Mouse (Mus musculus): Measurements from ENCODE around the gene Umad1.

Umad1 gene

GRCm38 (mm10) chr6:8259004-8259666 lies at the start of gene Umad1, which contains the start of the genes Rpa3 and Gm45062:
Umad1 (plus strand) TSS chr6:8259288.
Rpa3 (minus strand) TSS chr6:8259173.
Gm45062 (plus strand) TSS chr6:8259450.
- in situ Hi-C loops (cut with MboI, MseI): no loop called here

GRCm38 (mm10) chr6:8209866-8210186 lies 49.3 kb upstream of the Umad1 start:
- in situ Hi-C loops (cut with MboI, MseI): no loop called here

- in situ Hi-C loops (cut with MboI, MseI): no loop called here
Observed at GRCm38 (mm10) chr6:8210661-8211060, 48.4 kb upstream of the Umad1 start.

GRCm38 (mm10) chr6:8227035-8227434 lies 32.1 kb upstream of the Umad1 start:
- in situ Hi-C loops (cut with MboI, MseI): no loop called here

GRCm38 (mm10) chr6:8228596-8228995 lies 30.5 kb upstream of the Umad1 start:
- in situ Hi-C loops (cut with MboI, MseI): no loop called here

GRCm38 (mm10) chr6:8258316-8258715 lies 772 bp upstream of the Umad1 start:
- in situ Hi-C loops (cut with MboI, MseI): no loop called here

GRCm38 (mm10) chr6:8259667-8260044 lies 568 bp downstream of the Umad1 start:
- in situ Hi-C loops (cut with MboI, MseI): no loop called here

- in situ Hi-C loops (cut with MboI, MseI): no loop called here
Observed at GRCm38 (mm10) chr6:8271047-8271446, 12.0 kb downstream of the Umad1 start.

- in situ Hi-C loops (cut with MboI, MseI): loop anchor here (5.0 kb wide), 1 partner anchor 143 kb away; no protein-coding TSS in a partner anchor
Observed at GRCm38 (mm10) chr6:8274387-8275054, 15.4 kb downstream of the Umad1 start.

- in situ Hi-C loops (cut with MboI, MseI): loop anchor here (5.0 kb wide), 1 partner anchor 142 kb away; no protein-coding TSS in a partner anchor
Observed at GRCm38 (mm10) chr6:8275098-8275497, 16.0 kb downstream of the Umad1 start.

- in situ Hi-C loops (cut with MboI, MseI): loop anchor here (5.0 kb wide), 1 partner anchor 141 kb away; no protein-coding TSS in a partner anchor
Observed at GRCm38 (mm10) chr6:8276431-8276830, 17.3 kb downstream of the Umad1 start.

GRCm38 (mm10) chr6:8278426-8279002 lies 19.4 kb downstream of the Umad1 start:
- in situ Hi-C loops (cut with MboI, MseI): loop anchor here (5.0 kb wide), 1 partner anchor 139 kb away; no protein-coding TSS in a partner anchor

GRCm38 (mm10) chr6:8283255-8283654 lies 24.2 kb downstream of the Umad1 start:
- in situ Hi-C loops (cut with MboI, MseI): loop anchor here (5.0 kb wide), 1 partner anchor 454 kb away; no protein-coding TSS in a partner anchor

- in situ Hi-C loops (cut with MboI, MseI): no loop called here
Observed at GRCm38 (mm10) chr6:8285401-8285960, 26.4 kb downstream of the Umad1 start.

- in situ Hi-C loops (cut with MboI, MseI): no loop called here
Observed at GRCm38 (mm10) chr6:8286146-8286545, 27.1 kb downstream of the Umad1 start.

- in situ Hi-C loops (cut with MboI, MseI): no loop called here
Observed at GRCm38 (mm10) chr6:8288755-8289580, 29.9 kb downstream of the Umad1 start.

GRCm38 (mm10) chr6:8294048-8294784 lies 35.1 kb downstream of the Umad1 start:
- in situ Hi-C loops (cut with MboI, MseI): no loop called here

GRCm38 (mm10) chr6:8299066-8299863 lies 40.2 kb downstream of the Umad1 start:
- in situ Hi-C loops (cut with MboI, MseI): no loop called here

GRCm38 (mm10) chr6:8307878-8308775 lies 49.0 kb downstream of the Umad1 start:
- in situ Hi-C loops (cut with MboI, MseI): no loop called here
